ENCODE assay signal across 12 mouse cellular contexts in genomic region chr11:101360651-101361113, GRCm38 (mm10). TPM values are rescaled to one million over a fixed set of nuclear protein-coding genes. Genes with fewer than 3 reads are reported as not detected.
A peak's percentile ranks its signal among the peaks of the same experiment; 100 is the strongest.
DNase-seq lines count a peak whose midpoint lies in the region; ATAC-seq lines count a peak whose summit lies in the region.
"Had no signal": no experiment of that assay in that cellular context is flagged by ENCODE, and none has a peak within 500 bp of the region (broad histone marks: within the 10 kb centered on the region; RNA-seq: fewer than 3 reads in every experiment).

No protein-coding gene starts in this region.

- no peaks in the 10 kb centered on the region for H3K27me3 ChIP-seq in kidney, embryonic 14.5 days (ENCODE audit: control insufficient read depth, insufficient read depth, low read length)
- no peaks in the 10 kb centered on the region for H3K27me3 ChIP-seq in heart, embryonic 11.5 days (ENCODE audit: control insufficient read depth, insufficient read depth, low read length)
- H3K27me3 ChIP-seq: hindbrain, embryonic 15.5 days had no signal

- H3K4me1 ChIP-seq in kidney, embryonic 14.5 days (ENCODE audit: control insufficient read depth, insufficient read depth, low read length), result peaks cover 12% of the 10 kb centered on the region
- peaks cover 10% of the 10 kb centered on the region for H3K4me1 ChIP-seq in heart, embryonic 11.5 days (ENCODE audit: control insufficient read depth, insufficient read depth, low read length)
- H3K4me1 ChIP-seq: hindbrain, embryonic 15.5 days had no signal

- H3K4me2 ChIP-seq in kidney, embryonic 14.5 days (replicated peaks; ENCODE audit: low read depth, low read length), result no peak overlapping the region
- no peak overlapping the region for H3K4me2 ChIP-seq in heart, embryonic 11.5 days
- H3K4me2 ChIP-seq: hindbrain, embryonic 15.5 days had no signal

- ATAC-seq in kidney, embryonic 14.5 days (ENCODE audit: low FRiP score, low TSS enrichment), result no peak; the same call in 1 of the 2 replicates
- ATAC-seq in heart, embryonic 11.5 days (replicated peaks; ENCODE audit: insufficient number of reproducible peaks, low FRiP score, low TSS enrichment), result no peak
- ATAC-seq: forebrain, embryonic 14.5 days had no signal

- no peaks in the 10 kb centered on the region for H3K9me3 ChIP-seq in kidney, embryonic 14.5 days (ENCODE audit: control insufficient read depth, low read length)
- no peaks in the 10 kb centered on the region for H3K9me3 ChIP-seq in heart, embryonic 11.5 days (replicated peaks; ENCODE audit: control insufficient read depth, low read length)
- H3K9me3 ChIP-seq: G1E; hindbrain, embryonic 15.5 days had no signal

- H3K27ac ChIP-seq in kidney, embryonic 14.5 days (ENCODE audit: low read depth, low read length), result peak overlapping the region; percentile 37; the same call in 1 of the 2 replicates
- H3K27ac ChIP-seq in heart, embryonic 11.5 days (ENCODE audit: low read depth, low read length), result peak overlapping the region; percentile 25; the same call in 1 of the 2 replicates
- H3K27ac ChIP-seq: hindbrain, embryonic 15.5 days; left cerebral cortex, adult 2 months had no signal

- no peak overlapping the region for H3K4me3 ChIP-seq in kidney, embryonic 14.5 days (ENCODE audit: low read length)
- H3K4me3 ChIP-seq in heart, embryonic 11.5 days (ENCODE audit: low read depth, low read length), result no peak overlapping the region
- H3K4me3 ChIP-seq: hindbrain, embryonic 15.5 days; left cerebral cortex, adult 2 months had no signal

- no peak for DNase-seq in kidney, adult 11 months
- peak; percentile 64 for DNase-seq in kidney, postnatal 14 days
- DNase-seq in thymus, postnatal 10 days (ENCODE audit: low spot score in 2 of 2), result peak; percentile 22 to 38
- no peak for DNase-seq in frontal cortex, postnatal 14 days (ENCODE audit: low spot score in 2 of 2)
- no peak for DNase-seq in cerebellum, adult 11 months
- DNase-seq in frontal cortex, postnatal 10 days (ENCODE audit: low spot score in 2 of 2), result no peak

- no peak overlapping the region for H3K9ac ChIP-seq in kidney, embryonic 14.5 days (ENCODE audit: low read depth, low read length)
- H3K9ac ChIP-seq in heart, embryonic 11.5 days (ENCODE audit: low read depth, low read length), result no peak overlapping the region
- H3K9ac ChIP-seq: hindbrain, embryonic 15.5 days had no signal

- WGBS in kidney, embryonic 14.5 days, result 38% methylated on average over 3 of the region's 3 CpGs
- WGBS in heart, embryonic 11.5 days (ENCODE audit: insufficient replicate concordance), result 44% methylated on average over 3 of the region's 3 CpGs

- H3K36me3 ChIP-seq in kidney, embryonic 14.5 days (ENCODE audit: control insufficient read depth, insufficient read depth, low read length), result no peaks in the 10 kb centered on the region
- no peaks in the 10 kb centered on the region for H3K36me3 ChIP-seq in heart, embryonic 11.5 days (ENCODE audit: control insufficient read depth, insufficient read depth, low read length)
- H3K36me3 ChIP-seq: G1E; hindbrain, embryonic 15.5 days had no signal

RNA-seq across cellular contexts. Expression of gene G6pc, which starts 6.7 kb away (rescaled TPM):
- polyA plus RNA-seq in kidney, embryonic 14.5 days (2014; fragmentation: Nextera tagmentation; extraction: Ambion mirVana), result 0.08 TPM in 1 of 2 replicates, not detected in the other
- not detected in 2 replicates for polyA plus RNA-seq in heart, embryonic 11.5 days (2014; fragmentation: Nextera tagmentation; extraction: Ambion mirVana)
- polyA plus RNA-seq: forebrain, embryonic 14.5 days; G1E; hindbrain, embryonic 15.5 days had no signal

RNA-seq across cellular contexts. Expression of gene Aoc3, which starts 30.3 kb away (rescaled TPM):
- polyA plus RNA-seq in kidney, embryonic 14.5 days (2014; fragmentation: Nextera tagmentation; extraction: Ambion mirVana), result 0.23 and 0.37 TPM in 2 replicates
- 0.20 and 0.24 TPM in 2 replicates for polyA plus RNA-seq in heart, embryonic 11.5 days (2014; fragmentation: Nextera tagmentation; extraction: Ambion mirVana)

RNA-seq across cellular contexts. Expression of gene Aoc2, which starts 35.8 kb away (rescaled TPM):
- polyA plus RNA-seq in kidney, embryonic 14.5 days (2014; fragmentation: Nextera tagmentation; extraction: Ambion mirVana), result 1.9 TPM in 2 replicates
- polyA plus RNA-seq in heart, embryonic 11.5 days (2014; fragmentation: Nextera tagmentation; extraction: Ambion mirVana), result 0.90 and 1.4 TPM in 2 replicates

RNA-seq across cellular contexts. Expression of gene Psme3, which starts 44.7 kb away (rescaled TPM):
- 113 and 130 TPM in 2 replicates for polyA plus RNA-seq in kidney, embryonic 14.5 days (2014; fragmentation: Nextera tagmentation; extraction: Ambion mirVana)
- polyA plus RNA-seq in heart, embryonic 11.5 days (2014; fragmentation: Nextera tagmentation; extraction: Ambion mirVana), result 104 and 105 TPM in 2 replicates

RNA-seq across cellular contexts. Expression of gene Aarsd1, which starts 56.7 kb away (rescaled TPM):
- polyA plus RNA-seq in kidney, embryonic 14.5 days (2014; fragmentation: Nextera tagmentation; extraction: Ambion mirVana), result 85.2 and 99.0 TPM in 2 replicates
- 49.7 and 52.3 TPM in 2 replicates for polyA plus RNA-seq in heart, embryonic 11.5 days (2014; fragmentation: Nextera tagmentation; extraction: Ambion mirVana)

Comparison
In these comparisons a context has a peak if more than half of its experiments do, and no peak if none do; other contexts are left out.
1. DNase-seq: peak in kidney, postnatal 14 days (single experiment) and thymus, postnatal 10 days (2 of 2); none in kidney, adult 11 months (single experiment), frontal cortex, postnatal 14 days (0 of 2), cerebellum, adult 11 months (single experiment) and frontal cortex, postnatal 10 days (0 of 2).